ENCODE assay signal across 9 mouse cellular contexts in the genomic region with DNA sequence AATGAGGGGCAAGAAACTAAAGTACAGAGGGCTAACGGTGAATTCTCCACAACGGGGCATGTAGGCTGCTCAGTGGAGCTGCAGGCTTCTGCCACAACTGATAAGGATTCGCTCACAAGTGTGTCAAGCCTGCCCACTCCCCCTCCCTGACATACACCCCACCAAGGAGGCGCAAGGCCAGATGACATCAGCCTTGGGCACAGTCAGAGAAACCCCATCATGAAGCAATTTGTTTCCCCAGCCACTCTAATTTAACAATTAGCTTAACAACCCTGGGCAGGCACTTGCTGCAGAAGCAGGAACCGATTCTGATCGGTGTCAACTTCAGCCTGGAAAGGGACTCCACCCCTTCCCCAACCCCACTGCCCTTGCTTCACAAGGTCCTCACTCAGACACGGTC. TPM values are rescaled to one million over a fixed set of nuclear protein-coding genes. Genes with fewer than 3 reads are reported as not detected.
DNase-seq lines count a peak whose midpoint lies in the region; TF ChIP-seq lines count a peak whose summit lies in the region.
"Had no signal": no experiment of that assay in that cellular context is flagged by ENCODE, and none has a peak within 500 bp of the region (broad histone marks: within the 10 kb centered on the region; RNA-seq: fewer than 3 reads in every experiment).

No protein-coding gene starts in this region.

- no peak for TF ChIP-seq POLR2A in kidney, adult 2 months (IDR thresholded peaks at IDR 0.05; ENCODE audit: low read depth, low read length)

- no peak for TF ChIP-seq CTCF in kidney, adult 2 months (conservative IDR thresholded peaks at IDR 0.05; ENCODE audit: insufficient read depth, insufficient read length, low read depth, low read length)

- DNase-seq in heart, adult 11 months: peak; percentile 94
- no peak for DNase-seq in heart, adult 8-10 months (ENCODE audit: low spot score)
- peak; percentile 40 for DNase-seq in A20 (ENCODE audit: low read depth, low spot score)
- peak; percentile 67 for DNase-seq in adrenal gland, adult 8-10 months
- DNase-seq in heart, postnatal 25 days (ENCODE audit: low spot score): peak; percentile 39
- no peak for DNase-seq in kidney, adult 2 months
- no peak for DNase-seq in T-cell, adult 2 months (ENCODE audit: low spot score)
- DNase-seq in left cerebral cortex, postnatal 10 days (ENCODE audit: extremely low spot score in 1 of 2, low spot score in 2 of 2): no peak
- DNase-seq: kidney, adult 18-20 months had no signal

- H3K4me3 ChIP-seq in kidney, adult 2 months (ENCODE audit: insufficient read depth, low read depth, low read length): no peak overlapping the region

- intact Hi-C loops in heart, postnatal 25 days (cut with DNase I): no loop called here
- intact Hi-C loops in left cerebral cortex, postnatal 10 days (cut with DNase I): loop anchor here (5.0 kb wide), 1 partner anchor 37 kb away; the partner anchor contains the start of gene Kalrn

- H3K27ac ChIP-seq in kidney, adult 2 months (ENCODE audit: insufficient read depth, low read depth, low read length): no peak overlapping the region

- WGBS in kidney, adult 2 months: 66% methylated on average over 7 of the region's 7 CpGs

- no peaks in the 10 kb centered on the region for H3K4me1 ChIP-seq in kidney, adult 2 months (ENCODE audit: control insufficient read depth, insufficient read depth, low read length)

- no peaks in the 10 kb centered on the region for H3K36me3 ChIP-seq in kidney, adult 2 months (ENCODE audit: control insufficient read depth, insufficient read depth, low read length)

- H3K27me3 ChIP-seq in kidney, adult 2 months (replicated peaks; ENCODE audit: control insufficient read depth, insufficient read depth, low read length): no peaks in the 10 kb centered on the region

RNA-seq across cellular contexts. Expression of gene Kalrn, which starts 38.2 kb away (rescaled TPM):
- 10 to 100 TPM; 25.1 to 32.5 (median 29.6) TPM for total RNA-seq in heart, adult 8-10 months (2022)
- 10 to 100 TPM; 11.2 to 18.8 (median 13.0) TPM for total RNA-seq in adrenal gland, adult 8-10 months (2022)
- total RNA-seq in heart, postnatal 25 days (2021): 10 to 100 TPM; 26.6 to 31.3 TPM
- polyA plus RNA-seq in kidney, adult 2 months (2012; rRNA removed): 8.5 and 8.6 TPM in 2 replicates
- 100 to 1,000 TPM; 318 to 335 TPM for total RNA-seq in left cerebral cortex, postnatal 10 days (2021)

Comparison
In these comparisons a context has a peak if more than half of its experiments do, and no peak if none do; other contexts are left out.
1. DNase-seq: peak in heart, adult 11 months (single experiment), A20 (single experiment), adrenal gland, adult 8-10 months (single experiment) and heart, postnatal 25 days (single experiment); none in heart, adult 8-10 months (single experiment), kidney, adult 2 months (single experiment), T-cell, adult 2 months (single experiment) and left cerebral cortex, postnatal 10 days (0 of 2).
2. RNA of gene Kalrn, which starts 38.2 kb away (total RNA-seq): 318 to 335 TPM in left cerebral cortex, postnatal 10 days; 25.1 to 32.5 TPM in heart, adult 8-10 months, 26.6 to 31.3 TPM in heart, postnatal 25 days and 11.2 to 18.8 TPM in adrenal gland, adult 8-10 months; every median in the first group is over 4 times any median in the second.